Mouse (Mus musculus) E14TG2a.4 (cell line): Measurements from ENCODE around the gene Myo1d.

ENCODE experiments used
- CTCF ChIP-seq: conservative IDR thresholded peaks from 2 replicates; pipeline ENCODE4 v1.5.1; 2014; ENCODE audit warnings: low read length
- POU5F1 ChIP-seq: IDR thresholded peaks from 2 replicates; pipeline ENCODE4 v1.6.1; 2014; ENCODE audit warnings: low read length, borderline replicate concordance

DNA sequence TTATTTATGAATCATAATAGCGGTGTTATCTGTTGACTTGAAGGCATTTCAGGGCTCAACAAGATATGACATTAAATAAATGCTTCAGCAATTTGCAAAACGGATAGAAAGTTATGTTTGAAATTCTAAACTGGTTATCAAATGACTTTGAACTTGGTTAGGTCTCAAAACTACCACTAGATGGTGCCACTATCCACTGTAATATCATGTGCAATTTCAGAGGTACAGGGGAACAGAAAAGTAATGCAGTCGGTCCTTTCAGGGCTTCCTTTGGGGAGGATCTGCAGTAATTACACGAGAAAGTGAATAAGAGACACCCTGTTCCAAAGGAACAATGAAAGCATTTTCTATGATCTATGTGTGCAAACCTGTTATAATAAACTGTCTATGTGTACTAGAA is 83.5 kb downstream of the Myo1d start:
- TF ChIP-seq CTCF (peak; percentile 56), POU5F1 (no peak)
